Mouse (Mus musculus): ENCODE results near the gene Krt90.
"Not testable (repeated sequence)": the region's sequence is repeated elsewhere in the genome, so short reads cannot be mapped to it uniquely, and the experiment has no call there.

Krt90 gene

DNA sequence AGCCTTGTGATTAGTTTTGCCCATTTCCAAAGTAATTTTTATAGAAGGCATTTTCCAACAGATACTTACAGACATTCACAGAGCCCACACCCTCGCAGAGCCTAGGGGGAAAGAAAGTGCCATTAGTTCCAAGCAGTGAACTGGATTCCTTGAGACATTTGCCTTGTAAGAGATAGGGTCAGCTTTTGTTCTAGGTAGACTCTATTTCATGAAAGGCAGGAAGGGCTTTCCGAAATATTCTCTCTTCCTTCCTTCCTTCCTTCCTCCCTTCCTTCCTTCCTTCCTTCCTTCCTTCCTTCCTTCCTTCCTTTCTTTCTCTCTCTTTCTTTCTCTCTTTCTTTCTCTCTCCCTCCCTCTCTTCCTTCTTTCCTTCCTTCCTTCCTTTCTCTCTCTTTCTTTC is 45.6 kb downstream of the Krt90 start, which contains the start of gene Gm49425:
Gm49425 (minus strand) TSS at position 101 of the 400 bp plus-strand sequence.
- not testable (repeated sequence) for DNase-seq (ENCODE audit: low spot score in 2 of 2)

DNA sequence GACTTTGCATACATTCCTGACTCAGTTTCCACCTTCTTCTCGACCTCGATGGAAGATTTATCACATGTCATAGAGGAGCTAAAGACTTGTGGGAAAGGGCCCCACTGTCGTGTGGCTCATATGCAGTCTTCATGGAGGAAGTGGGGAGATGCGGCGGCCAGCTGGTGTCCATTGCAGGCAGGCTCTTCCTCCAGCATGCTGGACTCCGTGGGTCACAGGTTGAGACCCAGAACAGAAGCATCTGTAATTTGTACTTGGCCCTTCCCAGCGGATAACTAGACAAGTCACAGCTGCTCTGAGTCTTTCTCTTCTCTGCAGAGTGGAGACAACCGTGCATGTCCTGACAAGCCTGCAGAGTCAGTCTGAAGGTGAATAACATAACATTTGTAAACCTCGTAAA is 54.5 kb downstream of the Krt90 start:
- DNase-seq (ENCODE audit: low spot score in 2 of 2): no peak

DNA sequence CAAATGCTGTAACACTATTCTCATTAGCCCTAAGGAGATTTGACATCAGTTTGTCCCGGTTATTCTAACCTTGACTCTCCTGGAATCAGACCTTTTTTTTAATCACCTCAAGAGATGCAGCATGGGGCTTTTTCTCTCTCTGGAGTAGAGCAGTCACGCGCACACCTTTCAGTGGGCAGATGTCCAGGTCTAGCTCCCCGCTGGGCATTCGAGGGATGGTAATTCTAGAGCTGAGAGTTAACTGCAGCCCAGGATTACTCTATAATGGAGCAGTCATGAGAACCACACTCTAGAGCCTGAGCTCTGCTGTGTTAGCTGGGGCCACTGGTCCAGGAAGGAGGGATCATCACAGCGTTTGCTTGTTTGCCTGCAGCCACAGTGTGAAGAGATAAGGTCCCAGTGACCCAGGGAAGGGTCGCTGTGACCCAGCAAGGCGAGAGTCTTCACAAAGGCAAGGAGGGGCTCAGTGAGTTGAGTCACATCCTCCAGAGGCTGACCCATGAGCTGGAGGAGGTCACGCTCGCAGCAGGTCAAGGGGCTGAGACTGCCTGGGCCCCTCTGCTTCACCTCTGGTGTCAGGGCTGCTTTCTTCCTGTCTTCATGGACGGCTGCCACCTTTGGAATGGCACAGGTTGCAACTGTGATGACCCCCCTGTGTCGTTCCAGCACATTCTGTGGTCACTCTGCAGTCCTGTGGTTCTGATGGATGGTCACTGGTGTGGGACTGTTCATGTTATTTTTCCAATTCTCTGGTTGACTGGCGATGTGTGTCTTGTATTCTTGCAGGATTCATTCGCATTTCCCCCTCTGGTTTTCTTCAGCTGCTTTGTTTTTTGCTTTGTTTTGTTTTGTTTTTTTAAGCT is 55.6 kb downstream of the Krt90 start:
- DNase-seq (ENCODE audit: low spot score in 2 of 2): no peak
